Mouse (Mus musculus) cerebellum, postnatal 36 days (tissue): ENCODE measurements around the gene Psen2.

ENCODE experiments used
- DNase-seq, 2 experiments: peaks; one replicate each; pipeline ENCODE4 v3.0.0; 2021 to 2022; ENCODE audit warnings: mixed read lengths in 2 of 2

Gene Psen2

DNA sequence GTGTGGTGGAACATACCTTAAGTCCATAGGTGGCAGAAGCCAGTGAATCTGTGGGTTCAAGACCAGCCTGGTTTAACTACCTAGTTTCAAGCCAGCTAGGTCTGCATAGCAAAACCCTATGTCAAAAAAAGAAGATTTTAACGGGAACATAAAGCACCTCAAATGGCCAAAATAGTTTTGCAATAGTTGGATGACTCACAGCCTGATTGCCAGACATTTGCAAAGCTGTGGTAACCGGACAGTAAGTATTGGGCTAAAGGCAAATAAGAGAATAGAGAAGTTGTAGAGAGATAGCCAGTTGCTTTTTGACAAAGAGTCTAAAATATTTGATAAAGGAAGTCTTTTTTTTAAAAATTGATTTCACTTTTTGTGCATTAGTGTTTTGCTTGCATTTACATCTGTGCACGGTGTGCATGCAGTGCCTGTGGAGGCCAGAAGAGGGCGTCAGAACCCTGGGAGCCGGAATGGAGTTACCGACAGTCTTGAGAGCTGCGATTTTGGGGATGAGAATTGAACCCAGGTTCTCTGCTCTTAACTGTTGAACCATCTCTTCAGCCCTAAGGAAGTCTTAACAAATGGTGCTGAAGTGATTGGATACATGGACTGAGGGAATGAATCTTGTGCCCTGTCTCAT, at the start of gene Psen2:
Psen2 (minus strand) TSS at position 75 of the 634 bp plus-strand sequence.
- no peak for DNase-seq

- DNase-seq, result peak; percentile 55 to 67
These were observed 49.6 kb upstream of the Psen2 start for GRCm38 (mm10) chr1:180312792-180313311.

GRCm38 (mm10) chr1:180312286-180312685, 49.0 kb upstream of the Psen2 start:
- DNase-seq, result no peak

GRCm38 (mm10) chr1:180308897-180309296, 45.7 kb upstream of the Psen2 start:
- DNase-seq, result no peak

DNA sequence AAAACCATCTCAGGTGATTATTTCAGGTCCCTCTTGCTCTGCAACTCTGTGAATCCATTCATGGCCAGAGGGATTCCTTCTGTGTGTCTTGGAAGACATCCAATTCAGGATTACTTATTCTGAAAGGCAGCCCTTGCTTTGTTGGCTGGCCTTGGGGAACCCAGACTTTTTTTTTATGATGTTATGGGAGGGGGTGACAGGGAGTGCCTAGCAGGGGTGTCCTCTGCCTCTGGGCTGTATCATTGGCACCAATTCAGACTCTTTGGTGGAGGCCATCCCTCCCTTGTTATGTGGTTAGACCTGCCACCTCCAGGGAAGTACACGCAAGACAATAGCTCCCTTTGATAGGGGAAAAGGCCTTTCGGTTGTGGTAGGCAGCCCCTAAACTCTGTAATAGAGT, 44.4 kb upstream of the Psen2 start:
- no peak for DNase-seq

- DNase-seq, result no peak
These were observed 43.7 kb upstream of the Psen2 start for GRCm38 (mm10) chr1:180306889-180307288.

DNA sequence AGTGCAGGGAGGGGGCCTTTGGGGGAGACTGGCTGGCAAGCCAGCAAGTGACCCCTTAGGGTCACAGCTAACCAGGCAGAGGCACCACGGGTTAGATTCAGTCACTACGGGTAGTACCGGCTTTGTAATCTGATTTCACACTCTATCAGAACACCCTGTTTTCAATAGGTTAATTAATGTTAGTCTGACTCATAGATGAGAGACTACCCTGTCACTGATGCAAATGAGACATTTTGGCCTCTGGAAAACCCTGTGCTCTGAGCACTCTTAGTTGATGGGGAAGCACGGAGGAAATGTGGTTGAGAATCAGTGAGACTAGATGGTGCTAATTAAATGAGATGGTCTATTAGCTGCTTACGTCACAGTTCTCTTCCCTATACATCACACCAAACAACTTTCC, 40.4 kb upstream of the Psen2 start:
- DNase-seq, result no peak

DNA sequence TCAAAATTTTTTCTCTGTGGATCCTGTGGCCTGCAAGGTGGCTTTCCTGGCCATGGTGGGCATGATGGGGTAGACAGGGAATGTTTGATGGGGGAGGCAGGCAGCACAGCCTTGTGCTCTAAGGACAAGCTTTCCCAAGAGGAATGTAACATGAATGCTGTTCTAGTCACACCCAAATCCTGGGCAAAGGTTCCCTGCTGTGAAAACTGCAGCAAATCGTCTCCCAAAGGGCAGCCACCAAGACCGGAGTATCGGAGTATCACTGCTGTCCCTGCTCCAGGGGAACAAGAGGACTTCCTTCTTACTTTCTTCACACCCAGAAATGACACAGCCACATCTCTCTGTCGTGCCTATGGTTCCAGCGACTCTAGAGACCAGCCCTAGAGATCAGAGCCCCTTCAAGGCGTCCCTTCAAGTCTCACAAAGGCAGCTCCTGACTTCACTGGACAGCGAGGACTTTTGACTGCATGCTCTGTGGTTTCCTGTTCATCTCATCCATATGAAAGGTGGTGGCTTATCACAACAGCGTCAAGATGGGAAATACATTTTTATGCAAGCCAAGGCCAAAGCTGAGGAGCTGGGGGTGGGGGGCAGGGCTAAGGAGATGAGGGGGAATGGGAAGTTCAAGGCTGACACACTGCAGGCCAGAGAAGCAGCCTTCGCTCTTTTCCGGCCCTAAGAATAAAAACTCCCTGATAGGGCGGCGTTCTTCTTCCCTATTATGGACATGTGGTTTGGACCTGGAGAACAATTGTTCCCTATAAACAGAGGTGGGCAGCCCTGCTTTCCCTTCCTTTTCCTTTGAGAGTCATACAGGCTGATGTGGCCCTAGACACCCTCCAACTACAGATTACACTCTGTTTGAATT, 39.2 kb upstream of the Psen2 start:
- DNase-seq, result no peak

DNA sequence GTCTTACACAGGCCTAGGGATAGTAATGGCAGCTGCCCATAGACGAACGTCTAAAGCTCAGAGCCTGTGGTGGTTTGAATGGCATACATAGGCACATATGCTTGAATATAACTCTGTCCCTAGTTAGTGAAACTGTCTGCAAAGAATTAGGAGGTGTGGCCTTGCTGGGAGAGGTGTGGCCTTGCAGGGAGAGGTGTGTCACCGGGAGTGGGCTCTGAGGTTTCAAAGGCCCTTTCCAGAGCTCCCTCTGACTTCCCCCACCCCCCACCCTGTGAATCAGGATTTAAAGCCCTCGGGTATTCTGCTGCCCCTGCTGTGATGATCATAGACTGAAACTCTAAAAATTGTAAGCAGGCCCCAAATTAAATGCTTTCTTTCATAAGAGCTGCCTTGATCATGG, 37.8 kb upstream of the Psen2 start:
- no peak for DNase-seq

- no peak for DNase-seq
These were observed 37.1 kb upstream of the Psen2 start for GRCm38 (mm10) chr1:180300292-180300691.

DNA sequence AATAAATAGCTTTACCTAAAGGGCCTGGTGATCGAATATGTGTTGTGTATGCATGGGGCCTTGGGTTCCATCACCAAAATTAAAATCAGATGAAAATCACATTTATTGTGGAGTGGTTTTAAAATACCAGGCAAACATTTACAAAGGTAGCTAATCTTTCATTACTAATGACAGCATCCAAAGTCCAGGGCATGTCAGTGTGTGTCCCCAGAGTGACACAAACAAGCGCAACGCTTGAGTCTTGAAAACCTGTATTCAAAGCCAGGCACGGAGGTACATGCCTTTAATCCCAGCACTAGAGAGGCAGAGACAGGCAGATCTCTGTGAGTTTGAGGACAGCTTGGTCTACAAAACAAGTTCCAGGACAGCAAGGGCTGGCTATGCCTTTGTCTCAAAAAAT, 36.5 kb upstream of the Psen2 start:
- DNase-seq, result no peak

GRCm38 (mm10) chr1:180296088-180296487, 32.9 kb upstream of the Psen2 start:
- DNase-seq, result no peak

DNA sequence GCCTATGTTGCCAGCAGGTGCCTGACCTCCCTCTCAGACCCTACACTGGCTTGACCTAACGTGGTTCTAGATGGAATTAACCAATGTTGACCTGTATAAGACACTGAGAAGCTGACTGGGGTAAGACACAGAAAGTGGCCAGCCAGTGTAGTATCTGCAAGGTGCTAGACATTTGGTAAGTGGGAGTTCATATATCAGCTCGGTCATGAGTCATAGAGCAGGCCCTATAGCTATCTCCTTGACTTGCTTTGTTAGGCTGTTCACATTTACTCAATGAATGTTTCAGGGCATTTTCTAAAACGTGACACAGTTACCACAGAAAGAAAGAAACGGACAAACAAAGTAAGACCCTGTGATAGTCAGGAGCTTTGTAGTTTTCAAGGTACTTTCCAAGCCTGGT, 27.1 kb upstream of the Psen2 start:
- DNase-seq, result no peak

- no peak for DNase-seq
These were observed 26.6 kb upstream of the Psen2 start for GRCm38 (mm10) chr1:180289788-180290187.

GRCm38 (mm10) chr1:180288872-180289468, 25.7 kb upstream of the Psen2 start:
- DNase-seq, result no peak

GRCm38 (mm10) chr1:180288227-180288626, 25.0 kb upstream of the Psen2 start:
- DNase-seq, result no peak

GRCm38 (mm10) chr1:180286081-180286831, 23.0 kb upstream of the Psen2 start:
- no peak for DNase-seq

DNA sequence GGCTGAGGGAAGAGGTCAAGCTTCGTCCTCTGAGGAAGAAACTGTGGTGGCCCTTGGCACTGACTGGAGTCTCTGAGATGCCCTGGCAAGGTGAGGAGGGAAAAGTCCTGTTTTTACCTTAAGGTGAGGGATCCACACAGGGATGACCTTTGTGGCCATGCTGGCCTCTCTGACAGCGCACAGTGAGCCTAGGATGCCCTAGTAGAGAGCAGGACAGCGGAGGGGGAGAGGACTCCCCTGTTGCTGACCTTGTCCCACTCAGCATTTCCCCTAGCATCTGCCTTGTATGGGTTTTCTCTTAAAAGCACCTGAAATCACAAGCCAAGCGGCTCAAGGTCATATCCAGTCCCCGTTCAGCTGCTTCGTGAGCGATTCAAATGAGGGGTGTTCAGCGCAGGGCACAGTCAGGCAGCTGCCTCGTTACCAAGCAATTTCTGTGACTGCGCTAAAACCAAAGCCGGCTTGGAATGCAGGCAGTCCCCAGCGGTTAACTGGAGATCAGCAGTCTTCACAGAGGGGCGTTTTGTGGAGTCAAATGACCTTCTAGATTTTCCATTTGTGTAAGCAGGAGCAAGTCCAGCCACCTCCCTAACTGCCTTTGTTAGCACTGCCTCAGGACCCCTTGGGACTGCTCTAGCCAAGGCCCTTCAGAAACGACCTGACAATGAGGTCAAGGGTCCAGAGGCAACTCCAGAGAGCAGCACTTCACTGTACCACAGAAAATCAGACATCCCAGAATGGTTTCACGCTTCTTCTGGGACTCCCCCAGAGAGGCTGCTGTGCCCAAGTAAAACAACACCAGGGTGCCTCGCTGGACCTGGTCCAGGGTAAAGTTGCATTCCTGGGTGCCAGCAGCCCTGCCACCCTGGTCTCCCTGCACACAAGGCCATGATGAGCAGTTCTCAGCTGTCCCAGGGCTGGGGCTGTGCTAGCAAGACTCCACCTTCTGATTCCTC, 20.9 kb upstream of the Psen2 start:
- DNase-seq, result no peak

GRCm38 (mm10) chr1:180282581-180282980, 19.3 kb upstream of the Psen2 start:
- no peak for DNase-seq

GRCm38 (mm10) chr1:180279648-180280047, 16.4 kb upstream of the Psen2 start:
- peak; percentile 64 to 70 for DNase-seq

DNA sequence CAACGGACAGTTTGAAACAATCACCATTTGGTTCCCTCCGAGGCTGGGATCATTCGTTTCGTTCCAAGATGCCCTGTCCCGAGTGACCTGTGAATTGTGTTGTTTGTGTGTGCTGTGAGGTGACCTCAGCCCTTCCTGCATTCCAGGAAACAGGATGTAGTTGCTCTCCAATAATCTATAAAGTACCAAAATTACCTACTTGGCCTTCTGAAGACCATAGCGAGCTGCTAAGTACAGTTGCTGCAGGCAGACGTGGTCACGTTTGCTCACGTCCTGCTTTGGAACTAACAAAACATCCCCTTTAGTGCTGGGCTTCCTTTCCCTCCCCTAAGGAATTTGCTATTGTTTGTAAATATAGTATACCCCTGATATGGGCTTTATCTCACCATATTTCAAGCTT, 14.3 kb upstream of the Psen2 start:
- no peak for DNase-seq
